In genomic region chr7:45644183-45644582, GRCm38 (mm10) we compare ENCODE assay signal across 9 mouse cellular contexts. TPM values are rescaled to one million over a fixed set of nuclear protein-coding genes. Genes with fewer than 3 reads are reported as not detected.
DNase-seq lines count a peak whose midpoint lies in the region; ATAC-seq and TF ChIP-seq lines count a peak whose summit lies in the region.
"Had no signal": no experiment of that assay in that cellular context is flagged by ENCODE, and none has a peak within 500 bp of the region (broad histone marks: within the 10 kb centered on the region; RNA-seq: fewer than 3 reads in every experiment).

No protein-coding gene starts in this region.

- H3K9ac ChIP-seq in liver, embryonic 14.5 days (replicated peaks): no peak overlapping the region

- DNase-seq in heart, adult 11 months: peak; percentile 95
- DNase-seq in heart, postnatal 25 days (ENCODE audit: low spot score): no peak
- peak; percentile 85 for DNase-seq in cerebellum, adult 9-11 months
- DNase-seq in frontal cortex, postnatal 14 days (ENCODE audit: low spot score in 2 of 2): peak; percentile 56 to 68
- peak; percentile 50 to 67 for DNase-seq in layer of hippocampus, adult 18-20 months (ENCODE audit: low spot score in 2 of 2)
- no peak for DNase-seq in liver, embryonic 14.5 days (ENCODE audit: low read depth in 3 of 3, low spot score in 3 of 3)
- DNase-seq in right cerebral cortex, postnatal 10 days (ENCODE audit: low spot score in 2 of 2): peak; percentile 80 to 86
- no peak for DNase-seq in urinary bladder, postnatal 4 days (ENCODE audit: low spot score in 2 of 2)

- no peaks in the 10 kb centered on the region for H3K9me3 ChIP-seq in liver, embryonic 14.5 days (ENCODE audit: control insufficient read depth, low read length)

- 12% methylated on average over 18 of the region's 18 CpGs for WGBS in liver, embryonic 14.5 days (ENCODE audit: insufficient replicate concordance)

- H3K4me3 ChIP-seq in liver, embryonic 14.5 days (ENCODE audit: insufficient read depth in 1 of 2, low read depth in 2 of 2, low read length in 2 of 2): no peak overlapping the region

- TF ChIP-seq CTCF in liver, embryonic 14.5 days (IDR thresholded peaks at IDR 0.05; ENCODE audit: low read depth): no peak

- no peaks in the 10 kb centered on the region for H3K36me3 ChIP-seq in liver, embryonic 14.5 days (replicated peaks; ENCODE audit: control insufficient read depth, insufficient read depth, low read depth)

- H3K27me3 ChIP-seq in liver, embryonic 14.5 days (ENCODE audit: control insufficient read depth, insufficient read depth, low read length): no peaks in the 10 kb centered on the region

- H3K27ac ChIP-seq in liver, embryonic 14.5 days: no peak overlapping the region

- TF ChIP-seq EP300 in liver, embryonic 14.5 days (IDR thresholded peaks at IDR 0.05; ENCODE audit: low read depth): no peak

- no peak for ATAC-seq in liver, embryonic 14.5 days (ENCODE audit: insufficient read depth)

- H3K4me1 ChIP-seq in liver, embryonic 14.5 days (replicated peaks; ENCODE audit: control insufficient read depth in 2 of 2, insufficient read depth in 2 of 2, low read length in 1 of 2): peaks cover 0 to 7% of the 10 kb centered on the region in 2 experiments; a peak in 1 of 4 replicates

- peak overlapping the region; percentile 64 for H3K4me2 ChIP-seq in liver, embryonic 14.5 days (ENCODE audit: low read depth)

- intact Hi-C loops in heart, postnatal 25 days (cut with DNase I): no loop called here

RNA-seq across cellular contexts. Expression of gene Mamstr, which starts 4.4 kb away (rescaled TPM):
- total RNA-seq in heart, postnatal 25 days (2021): 1 to 10 TPM; 6.0 to 8.4 TPM
- total RNA-seq in layer of hippocampus, adult 18-20 months (2021): 1 to 10 TPM; 1.1 to 2.3 TPM
- 0.25 and 0.56 TPM in 2 replicates for polyA plus RNA-seq in liver, embryonic 14.5 days (2012; rRNA removed)
- 0.18 TPM in 1 of 2 replicates, not detected in the other for polyA plus RNA-seq in liver, embryonic 14.5 days (2014; fragmentation: Nextera tagmentation; extraction: Ambion mirVana)

RNA-seq across cellular contexts. Expression of gene Rasip1, which starts 16.9 kb away (rescaled TPM):
- total RNA-seq in heart, postnatal 25 days (2021): 10 to 100 TPM; 26.3 to 33.6 TPM
- 1 to 10 TPM; 6.0 to 6.3 TPM for total RNA-seq in layer of hippocampus, adult 18-20 months (2021)
- 2.2 and 2.6 TPM in 2 replicates for polyA plus RNA-seq in liver, embryonic 14.5 days (2012; rRNA removed)
- 1.3 and 2.6 TPM in 2 replicates for polyA plus RNA-seq in liver, embryonic 14.5 days (2014; fragmentation: Nextera tagmentation; extraction: Ambion mirVana)

RNA-seq across cellular contexts. Expression of gene Fut2, which starts 22.0 kb away (rescaled TPM):
- total RNA-seq in heart, postnatal 25 days (2021): under 1 TPM; 0.47 to 0.78 TPM
- under 1 TPM in 1 of 2 experiments, not detected in 1; 0.12 TPM for total RNA-seq in layer of hippocampus, adult 18-20 months (2021)
- 0.17 TPM in 1 of 2 replicates, not detected in the other for polyA plus RNA-seq in liver, embryonic 14.5 days (2012; rRNA removed)
- not detected in 2 replicates for polyA plus RNA-seq in liver, embryonic 14.5 days (2014; fragmentation: Nextera tagmentation; extraction: Ambion mirVana)

RNA-seq across cellular contexts. Expression of gene Izumo1, which starts 22.6 kb away (rescaled TPM):
- under 1 TPM; 0.21 to 0.39 TPM for total RNA-seq in heart, postnatal 25 days (2021)
- total RNA-seq in layer of hippocampus, adult 18-20 months (2021): not detected
- polyA plus RNA-seq in liver, embryonic 14.5 days (2012; rRNA removed): 0.10 and 0.15 TPM in 2 replicates
- 0.09 TPM in 1 of 2 replicates, not detected in the other for polyA plus RNA-seq in liver, embryonic 14.5 days (2014; fragmentation: Nextera tagmentation; extraction: Ambion mirVana)

RNA-seq across cellular contexts. Expression of gene Fut1, which starts 27.1 kb away (rescaled TPM):
- not detected for total RNA-seq in heart, postnatal 25 days (2021)
- under 1 TPM in 1 of 2 experiments, not detected in 1; 0.18 TPM for total RNA-seq in layer of hippocampus, adult 18-20 months (2021)
- polyA plus RNA-seq in liver, embryonic 14.5 days (2012; rRNA removed): not detected in 2 replicates
- polyA plus RNA-seq in liver, embryonic 14.5 days (2014; fragmentation: Nextera tagmentation; extraction: Ambion mirVana): not detected in 2 replicates
- total RNA-seq: heart, adult 18-20 months had no signal

Comparison
In these comparisons a context has a peak if more than half of its experiments do, and no peak if none do; other contexts are left out.
1. DNase-seq: peak in heart, adult 11 months (single experiment), cerebellum, adult 9-11 months (single experiment), frontal cortex, postnatal 14 days (2 of 2), layer of hippocampus, adult 18-20 months (2 of 2) and right cerebral cortex, postnatal 10 days (2 of 2); none in heart, postnatal 25 days (single experiment), liver, embryonic 14.5 days (0 of 3) and urinary bladder, postnatal 4 days (0 of 2).